Mouse (Mus musculus): Measurements from ENCODE around the gene Vopp1. TPM values are rescaled to one million over a fixed set of nuclear protein-coding genes. Genes with fewer than 3 reads are reported as not detected.

The Vopp1 gene
- polyA plus RNA-seq, 1 experiment from 2014 or later = 25.2 TPM

GRCm38 (mm10) chr6:57822648-57823410, 2.1 kb downstream of the Vopp1 start:
- Histone ChIP-seq H3K4me2 (ENCODE audit: low read depth, low read length) (peak overlapping the region; percentile 59), H3K4me1 (ENCODE audit: control insufficient read depth, insufficient read depth, low read length) (no peaks in the 10 kb centered on the region), H3K36me3 (ENCODE audit: control insufficient read depth, insufficient read depth, low read length) (no peaks in the 10 kb centered on the region), H3K9me3 (ENCODE audit: control insufficient read depth, low read length) (no peaks in the 10 kb centered on the region), H3K4me3 (ENCODE audit: low read depth, low read length) (peak overlapping the region; percentile 84), H3K27ac (replicated peaks; ENCODE audit: low read depth, low read length) (no peak overlapping the region; the same call in 1 of the 2 replicates), H3K27me3 (replicated peaks; ENCODE audit: control insufficient read depth, insufficient read depth, low read length) (no peaks in the 10 kb centered on the region), H3K9ac (ENCODE audit: low read depth, low read length) (no peak overlapping the region)
- ATAC-seq (ENCODE audit: low read depth) = peak; percentile 73
- 56% methylated on average over 5 of the region's 5 CpGs for WGBS
- DNase-seq (ENCODE audit: low spot score) = peak; percentile 72

GRCm38 (mm10) chr6:57814436-57814940, 10.5 kb downstream of the Vopp1 start:
- Histone ChIP-seq H3K9ac (ENCODE audit: low read depth, low read length) (no peak overlapping the region), H3K36me3 (ENCODE audit: control insufficient read depth, insufficient read depth, low read length) (peaks cover 3% of the 10 kb centered on the region; the same call in 1 of the 2 replicates), H3K27me3 (replicated peaks; ENCODE audit: control insufficient read depth, insufficient read depth, low read length) (no peaks in the 10 kb centered on the region), H3K4me2 (ENCODE audit: low read depth, low read length) (no peak overlapping the region), H3K9me3 (ENCODE audit: control insufficient read depth, low read length) (peaks cover 4% of the 10 kb centered on the region), H3K4me3 (ENCODE audit: low read depth, low read length) (no peak overlapping the region), H3K4me1 (ENCODE audit: control insufficient read depth, insufficient read depth, low read length) (no peaks in the 10 kb centered on the region), H3K27ac (replicated peaks; ENCODE audit: low read depth, low read length) (no peak overlapping the region)
- no peak for DNase-seq (ENCODE audit: low spot score)
- ATAC-seq (ENCODE audit: low read depth) = no peak
- WGBS = 83% methylated on average over 2 of the region's 2 CpGs

DNA sequence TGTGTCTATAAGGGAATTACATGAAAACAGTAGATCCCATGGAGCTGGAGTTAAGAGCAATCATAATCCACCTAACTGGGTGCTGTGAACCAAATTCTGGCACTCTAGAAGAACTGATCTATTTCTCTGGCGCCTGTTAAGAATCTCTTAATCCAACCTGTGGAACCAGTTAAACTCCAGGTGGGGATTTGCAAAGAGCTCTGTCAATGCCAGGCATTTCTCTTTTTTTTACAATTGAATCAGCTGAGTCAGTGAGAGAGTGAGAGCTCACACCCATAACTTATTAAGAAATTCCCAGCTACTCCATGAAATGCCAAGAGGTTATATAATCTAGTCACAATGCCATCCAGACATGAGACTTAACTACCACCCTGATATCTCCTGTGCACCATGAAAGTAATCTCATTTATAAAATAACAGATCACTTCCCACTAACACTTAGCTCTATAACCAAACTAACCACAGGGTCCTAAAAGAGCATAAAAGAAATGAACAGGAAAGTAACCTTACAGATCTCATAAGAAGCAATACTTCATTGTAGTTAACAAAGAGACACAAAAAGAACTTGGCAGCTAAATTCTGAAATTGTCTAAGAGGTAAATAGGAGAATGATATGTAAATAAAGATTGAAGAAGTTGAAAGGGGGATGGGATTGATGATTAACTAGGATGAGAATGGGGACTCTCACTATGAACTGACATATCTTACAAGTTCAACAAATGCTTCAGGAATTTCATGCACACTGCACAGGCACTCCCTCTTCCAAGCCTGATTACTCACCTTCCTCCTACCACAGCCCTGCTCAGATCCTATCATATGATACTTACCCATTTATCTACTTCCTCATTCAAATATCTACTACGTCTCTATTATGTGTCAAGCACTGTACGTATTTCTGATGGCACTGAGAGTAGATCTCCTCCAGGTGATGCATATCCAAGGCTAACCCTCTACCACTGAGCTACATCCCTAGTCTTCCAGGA, 12.9 kb downstream of the Vopp1 start:
- no peaks in the 10 kb centered on the region for H3K27me3 ChIP-seq (replicated peaks; ENCODE audit: control insufficient read depth, insufficient read depth, low read length)
- no peak overlapping the region for H3K4me3 ChIP-seq (ENCODE audit: low read depth, low read length)
- H3K4me2 ChIP-seq (ENCODE audit: low read depth, low read length) = no peak overlapping the region
- H3K27ac ChIP-seq (replicated peaks; ENCODE audit: low read depth, low read length) = no peak overlapping the region
- ATAC-seq (ENCODE audit: low read depth) (0 out of 2 replicates have a peak, but pooled peaks have one; percentile 44), DNase-seq (ENCODE audit: low spot score) (peak; percentile 44)
- peaks cover 7% of the 10 kb centered on the region for H3K9me3 ChIP-seq (ENCODE audit: control insufficient read depth, low read length)
- WGBS = 76% methylated on average over 3 of the region's 3 CpGs
- no peaks in the 10 kb centered on the region for H3K4me1 ChIP-seq (ENCODE audit: control insufficient read depth, insufficient read depth, low read length)
- H3K9ac ChIP-seq (ENCODE audit: low read depth, low read length) = no peak overlapping the region
- peaks cover 14% of the 10 kb centered on the region; the same call in 1 of the 2 replicates for H3K36me3 ChIP-seq (ENCODE audit: control insufficient read depth, insufficient read depth, low read length)

GRCm38 (mm10) chr6:57805218-57806069, 19.5 kb downstream of the Vopp1 start:
- peaks cover 16% of the 10 kb centered on the region; the same call in 1 of the 2 replicates for H3K36me3 ChIP-seq (ENCODE audit: control insufficient read depth, insufficient read depth, low read length)
- no peaks in the 10 kb centered on the region for H3K27me3 ChIP-seq (replicated peaks; ENCODE audit: control insufficient read depth, insufficient read depth, low read length)
- peaks cover 7% of the 10 kb centered on the region for H3K9me3 ChIP-seq (ENCODE audit: control insufficient read depth, low read length)
- no peak overlapping the region for H3K27ac ChIP-seq (replicated peaks; ENCODE audit: low read depth, low read length)
- no peak overlapping the region for H3K9ac ChIP-seq (ENCODE audit: low read depth, low read length)
- WGBS = 80% methylated on average over 5 of the region's 5 CpGs
- no peaks in the 10 kb centered on the region for H3K4me1 ChIP-seq (ENCODE audit: control insufficient read depth, insufficient read depth, low read length)
- H3K4me3 ChIP-seq (ENCODE audit: low read depth, low read length) = no peak overlapping the region
- no peak for DNase-seq (ENCODE audit: low spot score)
- no peak for ATAC-seq (ENCODE audit: low read depth)
- no peak overlapping the region for H3K4me2 ChIP-seq (ENCODE audit: low read depth, low read length)

DNA sequence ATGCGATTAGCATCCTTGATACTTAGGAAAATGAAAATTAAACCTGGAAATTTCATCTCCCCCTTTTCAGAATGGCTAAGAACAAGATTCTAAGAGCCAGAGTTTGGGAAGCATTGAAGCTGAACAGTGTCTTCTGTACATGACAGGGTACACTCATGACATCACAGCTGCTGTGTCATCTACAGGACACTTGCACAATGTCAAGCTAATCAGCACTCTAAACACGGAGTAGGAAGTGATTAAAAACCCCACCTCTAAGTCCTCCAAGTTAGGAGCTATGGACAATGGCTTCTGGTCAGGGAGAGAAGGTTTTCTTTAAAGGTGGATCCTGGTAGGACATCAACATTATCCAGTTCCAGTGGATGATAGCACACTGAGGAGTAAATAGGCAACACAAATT, 21.8 kb downstream of the Vopp1 start:
- Histone ChIP-seq H3K27ac (replicated peaks; ENCODE audit: low read depth, low read length) (no peak overlapping the region), H3K36me3 (ENCODE audit: control insufficient read depth, insufficient read depth, low read length) (0 out of 2 replicates have a peak, but pooled peaks cover 8% of the 10 kb centered on the region), H3K27me3 (replicated peaks; ENCODE audit: control insufficient read depth, insufficient read depth, low read length) (no peaks in the 10 kb centered on the region), H3K9ac (ENCODE audit: low read depth, low read length) (no peak overlapping the region), H3K4me1 (ENCODE audit: control insufficient read depth, insufficient read depth, low read length) (no peaks in the 10 kb centered on the region), H3K4me3 (ENCODE audit: low read depth, low read length) (no peak overlapping the region), H3K9me3 (ENCODE audit: control insufficient read depth, low read length) (no peaks in the 10 kb centered on the region), H3K4me2 (ENCODE audit: low read depth, low read length) (no peak overlapping the region)
- 85% methylated on average over 2 of the region's 2 CpGs for WGBS
- DNase-seq (ENCODE audit: low spot score) (no peak), ATAC-seq (ENCODE audit: low read depth) (no peak)

GRCm38 (mm10) chr6:57798986-57799385, 26.0 kb downstream of the Vopp1 start:
- Histone ChIP-seq H3K4me3 (ENCODE audit: low read depth, low read length) (no peak overlapping the region), H3K9ac (ENCODE audit: low read depth, low read length) (no peak overlapping the region), H3K36me3 (ENCODE audit: control insufficient read depth, insufficient read depth, low read length) (no peaks in the 10 kb centered on the region), H3K4me1 (ENCODE audit: control insufficient read depth, insufficient read depth, low read length) (no peaks in the 10 kb centered on the region), H3K27me3 (replicated peaks; ENCODE audit: control insufficient read depth, insufficient read depth, low read length) (no peaks in the 10 kb centered on the region), H3K9me3 (ENCODE audit: control insufficient read depth, low read length) (no peaks in the 10 kb centered on the region), H3K4me2 (ENCODE audit: low read depth, low read length) (no peak overlapping the region), H3K27ac (replicated peaks; ENCODE audit: low read depth, low read length) (no peak overlapping the region)
- 89% methylated on average over 1 of the region's 1 CpGs for WGBS
- ATAC-seq (ENCODE audit: low read depth) = no peak
- DNase-seq (ENCODE audit: low spot score) = no peak

- H3K4me3 ChIP-seq (ENCODE audit: low read depth, low read length) = no peak overlapping the region
- 82% methylated on average over 3 of the region's 3 CpGs for WGBS
- H3K27ac ChIP-seq (replicated peaks; ENCODE audit: low read depth, low read length) = no peak overlapping the region
- H3K36me3 ChIP-seq (ENCODE audit: control insufficient read depth, insufficient read depth, low read length) = no peaks in the 10 kb centered on the region
- no peak for DNase-seq (ENCODE audit: low spot score)
- no peaks in the 10 kb centered on the region for H3K9me3 ChIP-seq (ENCODE audit: control insufficient read depth, low read length)
- no peak overlapping the region for H3K9ac ChIP-seq (ENCODE audit: low read depth, low read length)
- no peaks in the 10 kb centered on the region for H3K4me1 ChIP-seq (ENCODE audit: control insufficient read depth, insufficient read depth, low read length)
- no peak overlapping the region for H3K4me2 ChIP-seq (ENCODE audit: low read depth, low read length)
- no peak for ATAC-seq (ENCODE audit: low read depth)
- no peaks in the 10 kb centered on the region for H3K27me3 ChIP-seq (replicated peaks; ENCODE audit: control insufficient read depth, insufficient read depth, low read length)
These were observed 28.0 kb downstream of the Vopp1 start for GRCm38 (mm10) chr6:57796853-57797423.

Data from embryonic facial prominence, embryonic 14.5 days (tissue).